Mouse (Mus musculus) heart, embryonic 11.5 days (tissue): ENCODE data around the gene Epha5. TPM values are rescaled to one million over a fixed set of nuclear protein-coding genes. Genes with fewer than 3 reads are reported as not detected.

ENCODE experiments used
- ATAC-seq: fragments of 200-750 bp; cut with Nextera tagmentation; replicated peaks from 2 replicates; pipeline ENCODE4 v1.8.0; 2017; ENCODE audit warnings: moderate library complexity; ENCODE audit not compliant: insufficient number of reproducible peaks, low FRiP score, low TSS enrichment
- H3K27ac ChIP-seq: fragments of 300-500 bp; sonication (generic); 2 replicates; pipeline ENCODE4 v1.5.1; 2014; ENCODE audit warnings: mild to moderate bottlenecking, low read depth, low read length
- H3K27me3 ChIP-seq: fragments of 300-500 bp; sonication (generic); 2 replicates; pipeline ENCODE4 v1.6.1; 2014; ENCODE audit warnings: mild to moderate bottlenecking, low read length, mixed read lengths; ENCODE audit not compliant: control insufficient read depth, insufficient read depth
- H3K36me3 ChIP-seq: fragments of 300-500 bp; sonication (generic); 2 replicates; pipeline ENCODE4 v1.6.1; 2014; ENCODE audit warnings: mild to moderate bottlenecking, low read length, moderate library complexity, mixed read lengths; ENCODE audit not compliant: control insufficient read depth, insufficient read depth
- H3K4me1 ChIP-seq: fragments of 300-500 bp; sonication (generic); 2 replicates; pipeline ENCODE4 v1.6.1; 2014; ENCODE audit warnings: low read length; ENCODE audit not compliant: control insufficient read depth, insufficient read depth
- H3K4me2 ChIP-seq: fragments of 300-500 bp; sonication (generic); 2 replicates; pipeline ENCODE4 v1.6.1; 2014; ENCODE audit warnings: mild to moderate bottlenecking, moderate library complexity
- H3K4me3 ChIP-seq: fragments of 300-500 bp; sonication (generic); 2 replicates; pipeline ENCODE4 v1.5.1; 2014; ENCODE audit warnings: low read depth, low read length
- H3K9ac ChIP-seq: fragments of 300-500 bp; sonication (generic); 2 replicates; pipeline ENCODE4 v1.6.1; 2014; ENCODE audit warnings: mild to moderate bottlenecking, low read depth, low read length, moderate library complexity
- H3K9me3 ChIP-seq: fragments of 300-500 bp; sonication (generic); replicated peaks from 2 replicates; pipeline ENCODE4 v1.6.1; 2016; ENCODE audit warnings: low read length; ENCODE audit not compliant: control insufficient read depth
- WGBS: fragments of 180-500 bp; shearing (Covaris S2); extraction: QIAGEN DNeasy Blood & Tissue Kit; methylation state at CpG from one replicate; pipeline ENCODE4 v1.1.7; 2014; ENCODE audit not compliant: insufficient replicate concordance; 5-methylcytosine and 5-hydroxymethylcytosine counted together
- polyA plus RNA-seq: library from polyadenylated mRNA; unstranded; fragments of >200 nt; fragmentation: Nextera tagmentation; extraction: Ambion mirVana; gene quantifications from 2 replicates; pipeline ENCODE4 v1.2.1, GENCODE M21; 2014

Gene Epha5
- polyA plus RNA-seq, 1 experiment from 2014 or later: 0.67 TPM

DNA sequence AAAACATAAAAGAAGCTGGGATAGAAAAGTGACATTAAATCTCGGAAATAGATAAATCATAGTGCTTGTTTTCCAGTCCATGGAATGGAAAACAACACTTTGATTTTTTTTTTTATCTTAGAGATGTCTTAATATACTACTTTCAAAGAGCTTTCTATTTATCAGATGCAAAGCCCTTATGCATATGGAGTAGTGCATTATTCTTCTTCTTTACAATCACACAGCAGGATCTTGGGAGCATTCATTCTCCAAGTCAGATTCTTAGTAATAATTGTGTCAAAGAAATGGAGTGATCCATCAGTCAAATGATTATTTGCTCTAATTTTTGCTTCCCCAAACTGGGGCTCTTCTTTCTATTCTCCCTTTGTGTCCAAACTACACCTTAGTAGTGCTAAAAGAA lies 96.6 kb downstream of the Epha5 start:
- Histone ChIP-seq H3K27me3 (no peaks in the 10 kb centered on the region), H3K36me3 (no peaks in the 10 kb centered on the region), H3K4me1 (no peaks in the 10 kb centered on the region), H3K9me3 (no peaks in the 10 kb centered on the region), H3K4me2 (no peak overlapping the region), H3K4me3 (no peak overlapping the region), H3K27ac (no peak overlapping the region), H3K9ac (no peak overlapping the region)
- WGBS: 70% methylated on average over 1 of the region's 1 CpGs
- no peak for ATAC-seq

DNA sequence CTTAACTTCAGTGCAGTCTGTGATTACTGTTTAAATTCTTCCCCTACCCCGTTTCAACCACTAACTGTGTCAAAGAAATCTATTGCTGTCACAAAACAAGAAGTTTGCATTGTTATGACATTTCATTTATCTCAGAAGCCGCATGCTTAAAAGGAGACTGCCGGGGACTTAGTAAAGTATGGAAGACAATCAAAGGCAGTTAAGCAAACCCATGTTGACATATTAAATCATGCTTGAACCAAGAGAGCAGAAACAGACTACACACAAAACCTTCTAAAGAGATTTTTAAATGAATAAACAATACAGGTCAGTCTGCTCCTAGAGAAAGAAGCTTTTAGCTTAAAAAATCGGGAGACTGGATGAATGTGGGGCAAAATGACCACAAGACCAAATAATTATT lies 97.0 kb downstream of the Epha5 start:
- H3K9me3 ChIP-seq: no peaks in the 10 kb centered on the region

GRCm38 (mm10) chr5:84318814-84319340 lies 98.3 kb downstream of the Epha5 start:
- H3K9ac ChIP-seq: no peak overlapping the region
- H3K4me2 ChIP-seq: no peak overlapping the region
- no peak for ATAC-seq
- H3K9me3 ChIP-seq: no peaks in the 10 kb centered on the region
- H3K4me1 ChIP-seq: no peaks in the 10 kb centered on the region
- H3K27ac ChIP-seq: no peak overlapping the region
- H3K4me3 ChIP-seq: no peak overlapping the region
- 34% methylated on average over 8 of the region's 8 CpGs for WGBS
- no peaks in the 10 kb centered on the region for H3K36me3 ChIP-seq
- no peaks in the 10 kb centered on the region for H3K27me3 ChIP-seq

More for the DNA sequence above, 97.0 kb downstream of the Epha5 start:
- no peak for ATAC-seq
- Histone ChIP-seq H3K4me3 (no peak overlapping the region), H3K27ac (no peak overlapping the region), H3K4me1 (no peaks in the 10 kb centered on the region), H3K9ac (no peak overlapping the region), H3K36me3 (no peaks in the 10 kb centered on the region), H3K4me2 (no peak overlapping the region), H3K27me3 (no peaks in the 10 kb centered on the region)
- WGBS: 68% methylated on average over 4 of the region's 4 CpGs

- no peak for ATAC-seq
- WGBS: 77% methylated on average over 4 of the region's 4 CpGs
- Histone ChIP-seq H3K4me2 (no peak overlapping the region), H3K27me3 (no peaks in the 10 kb centered on the region), H3K4me3 (no peak overlapping the region), H3K36me3 (no peaks in the 10 kb centered on the region), H3K9ac (no peak overlapping the region), H3K9me3 (no peaks in the 10 kb centered on the region), H3K4me1 (no peaks in the 10 kb centered on the region), H3K27ac (no peak overlapping the region)
These were observed 99.3 kb downstream of the Epha5 start for GRCm38 (mm10) chr5:84317839-84318238.

- no peak for ATAC-seq
- no peaks in the 10 kb centered on the region for H3K36me3 ChIP-seq
- H3K27me3 ChIP-seq: no peaks in the 10 kb centered on the region
- H3K4me2 ChIP-seq: no peak overlapping the region
- no peak overlapping the region for H3K4me3 ChIP-seq
- 78% methylated on average over 4 of the region's 4 CpGs for WGBS
- H3K9me3 ChIP-seq: no peaks in the 10 kb centered on the region
- no peak overlapping the region for H3K9ac ChIP-seq
- no peaks in the 10 kb centered on the region for H3K4me1 ChIP-seq
- no peak overlapping the region for H3K27ac ChIP-seq
These were observed 103.6 kb downstream of the Epha5 start for GRCm38 (mm10) chr5:84313619-84314018.

- Histone ChIP-seq H3K36me3 (no peaks in the 10 kb centered on the region), H3K27me3 (no peaks in the 10 kb centered on the region), H3K27ac (no peak overlapping the region), H3K4me3 (no peak overlapping the region), H3K9ac (no peak overlapping the region), H3K9me3 (no peaks in the 10 kb centered on the region), H3K4me1 (no peaks in the 10 kb centered on the region), H3K4me2 (no peak overlapping the region)
- no peak for ATAC-seq
- 39% methylated on average over 8 of the region's 8 CpGs for WGBS
These were observed 118.1 kb downstream of the Epha5 start for GRCm38 (mm10) chr5:84298878-84299736.

DNA sequence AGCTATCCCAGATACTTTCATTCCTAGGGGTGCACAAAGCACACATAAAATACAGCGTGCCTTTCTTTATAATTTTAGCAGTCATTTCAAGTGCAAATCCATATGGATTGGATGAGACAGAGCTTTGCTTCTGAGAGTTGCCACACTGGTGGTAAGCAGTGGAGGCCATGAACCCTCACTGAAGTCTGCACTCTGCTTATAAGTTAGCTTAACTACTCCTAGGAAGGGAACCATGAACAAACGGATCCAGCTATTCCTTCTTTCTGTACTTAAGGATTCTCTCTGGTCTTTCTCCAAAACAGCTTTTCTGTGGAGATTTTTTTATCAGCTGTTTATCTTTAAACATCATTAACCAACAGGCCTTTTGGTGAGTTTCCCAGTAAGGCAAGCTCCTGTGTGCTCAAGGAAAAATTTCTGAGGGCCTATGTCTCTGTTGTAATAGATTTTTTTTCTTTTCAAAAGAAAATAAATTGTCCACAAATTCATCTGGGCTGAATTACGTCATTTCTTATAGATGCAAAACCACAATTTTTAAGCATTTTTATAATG lies 127.7 kb downstream of the Epha5 start:
- Histone ChIP-seq H3K36me3 (no peaks in the 10 kb centered on the region), H3K9ac (no peak overlapping the region), H3K27ac (no peak overlapping the region), H3K27me3 (no peaks in the 10 kb centered on the region), H3K9me3 (no peaks in the 10 kb centered on the region), H3K4me1 (no peaks in the 10 kb centered on the region), H3K4me3 (no peak overlapping the region), H3K4me2 (no peak overlapping the region)
- WGBS: 63% methylated on average over 3 of the region's 3 CpGs
- ATAC-seq: no peak

- H3K36me3 ChIP-seq: no peaks in the 10 kb centered on the region
- no peak overlapping the region for H3K4me3 ChIP-seq
- no peaks in the 10 kb centered on the region for H3K4me1 ChIP-seq
- no peak for ATAC-seq
- WGBS: 76% methylated on average over 22 of the region's 22 CpGs
- no peaks in the 10 kb centered on the region for H3K27me3 ChIP-seq
- H3K9me3 ChIP-seq: no peaks in the 10 kb centered on the region
- no peak overlapping the region for H3K27ac ChIP-seq
- H3K9ac ChIP-seq: no peak overlapping the region
- H3K4me2 ChIP-seq: no peak overlapping the region
These were observed 135.7 kb downstream of the Epha5 start for GRCm38 (mm10) chr5:84281290-84282017.
